Mouse (Mus musculus) gastrocnemius, postnatal 36 days (tissue): ENCODE measurements around the gene Nub1. TPM values are rescaled to one million over a fixed set of nuclear protein-coding genes. Genes with fewer than 3 reads are reported as not detected.

Experiments used
- DNase-seq, 2 experiments: peaks; one replicate each; pipeline ENCODE4 v3.0.0; 2022
- intact Hi-C: fragments of 180-260 bp; cut with DNase I; formaldehyde crosslinking; loops from one replicate; pipeline ENCODE4 v1.15.1; 2025
- total RNA-seq, 2 experiments: library from RNA; stranded (reverse); gene quantifications; 2 replicates each; pipeline ENCODE4 v1.2.3; 2021

Nub1 gene
- total RNA-seq, 2 experiments from 2014 or later, result 23.1 to 29.0 TPM

- intact Hi-C loops, result no loop called here
- DNase-seq, result no peak
These were observed 48.6 kb downstream of the Nub1 start for GRCm38 (mm10) chr5:24733771-24734426.

- intact Hi-C loops, result no loop called here
These were observed 52.3 kb downstream of the Nub1 start for GRCm38 (mm10) chr5:24737595-24737994.

GRCm38 (mm10) chr5:24738517-24738916, 53.2 kb downstream of the Nub1 start:
- intact Hi-C loops, result no loop called here

More at GRCm38 (mm10) chr5:24737595-24737994, 52.3 kb downstream of the Nub1 start:
- no peak for DNase-seq

GRCm38 (mm10) chr5:24739141-24739753, 53.9 kb downstream of the Nub1 start:
- peak; percentile 50 to 58 for DNase-seq
- intact Hi-C loops, result no loop called here

More at GRCm38 (mm10) chr5:24738517-24738916, 53.2 kb downstream of the Nub1 start:
- no peak for DNase-seq

GRCm38 (mm10) chr5:24741172-24741885, 56.0 kb downstream of the Nub1 start:
- no peak for DNase-seq
- intact Hi-C loops, result no loop called here

GRCm38 (mm10) chr5:24743956-24744355, 58.6 kb downstream of the Nub1 start:
- intact Hi-C loops, result no loop called here

GRCm38 (mm10) chr5:24747533-24747932, 62.2 kb downstream of the Nub1 start:
- intact Hi-C loops, result no loop called here
- no peak for DNase-seq

More at GRCm38 (mm10) chr5:24743956-24744355, 58.6 kb downstream of the Nub1 start:
- DNase-seq, result no peak

GRCm38 (mm10) chr5:24749731-24750130, 64.4 kb downstream of the Nub1 start:
- intact Hi-C loops, result loop anchor here (5.0 kb wide), 1 partner anchor 72 kb away; no protein-coding TSS in a partner anchor

GRCm38 (mm10) chr5:24750321-24751304, 65.3 kb downstream of the Nub1 start:
- intact Hi-C loops, result loop anchor here (5.0 kb wide), 1 partner anchor 73 kb away; no protein-coding TSS in a partner anchor
- peak; percentile 81 to 86 for DNase-seq

More at GRCm38 (mm10) chr5:24749731-24750130, 64.4 kb downstream of the Nub1 start:
- no peak for DNase-seq

- peak in 1 of 2 experiments; percentile 54 for DNase-seq
- intact Hi-C loops, result loop anchor here (5.0 kb wide), 1 partner anchor 74 kb away; no protein-coding TSS in a partner anchor
These were observed 66.2 kb downstream of the Nub1 start for GRCm38 (mm10) chr5:24751305-24752174.

GRCm38 (mm10) chr5:24752175-24752498, 66.8 kb downstream of the Nub1 start:
- no peak for DNase-seq
- intact Hi-C loops, result loop anchor here (5.0 kb wide), 1 partner anchor 75 kb away; no protein-coding TSS in a partner anchor

- DNase-seq, result no peak
- intact Hi-C loops, result no loop called here
These were observed 71.6 kb downstream of the Nub1 start for GRCm38 (mm10) chr5:24756931-24757330.

GRCm38 (mm10) chr5:24757816-24758215, 72.5 kb downstream of the Nub1 start, which contains the start of gene Crygn:
Crygn (minus strand) TSS chr5:24758008.
- intact Hi-C loops, result no loop called here
- DNase-seq, result no peak

Other genes with a start within 250 kb of the Nub1 start
- 100 to 1,000 TPM; 179 to 183 TPM for gene Fastk, start 240.2 kb upstream of the Nub1 start, total RNA-seq
- 10 to 100 TPM; 14.9 to 15.8 TPM for gene Tmub1, start 237.7 kb upstream of the Nub1 start, total RNA-seq
- gene Agap3, start 233.4 kb upstream of the Nub1 start, total RNA-seq, result 10 to 100 TPM; 59.6 to 63.2 TPM
- gene Gbx1, start 158.3 kb upstream of the Nub1 start, total RNA-seq, result not detected
- 10 to 100 TPM; 72.9 to 76.9 TPM for gene Asb10, start 144.6 kb upstream of the Nub1 start, total RNA-seq
- gene 4931409K22Rik, start 128.7 kb upstream of the Nub1 start, total RNA-seq, result not detected
- gene Abcf2, start 108.1 kb upstream of the Nub1 start, total RNA-seq, result 100 to 1,000 TPM in 1 of 2 experiments, 10 to 100 TPM in 1; 94.7 to 104 TPM
- 10 to 100 TPM in 1 of 2 experiments, 1 to 10 TPM in 1; 7.2 to 10.8 TPM for gene Chpf2, start 98.8 kb upstream of the Nub1 start, total RNA-seq
- 100 to 1,000 TPM; 167 to 178 TPM for gene Smarcd3, start 61.1 kb upstream of the Nub1 start, total RNA-seq
- gene Wdr86, start 45.2 kb downstream of the Nub1 start, total RNA-seq, result not detected
- gene Crygn, start 72.5 kb downstream of the Nub1 start, total RNA-seq, result 1 to 10 TPM in 1 of 2 experiments, not detected in 1; 3.2 TPM
- gene Rheb, start 157.1 kb downstream of the Nub1 start, total RNA-seq, result 10 to 100 TPM; 55.9 to 62.0 TPM